Mouse (Mus musculus): ENCODE data around the gene Ddx25. TPM values are rescaled to one million over a fixed set of nuclear protein-coding genes. Genes with fewer than 3 reads are reported as not detected.

The Ddx25 gene
- polyA plus RNA-seq (2017; shearing (Covaris generic)), result 0.09 TPM

GRCm38 (mm10) chr9:35558257-35559008 is at the start of gene Ddx25, which contains the start of gene Pus3:
TSS of gene Ddx25 (minus strand) at chr9:35558528.
TSS of gene Pus3 (plus strand) at chr9:35558595.

GRCm38 (mm10) chr9:35569571-35570534 is 11.5 kb upstream of the Ddx25 start, which contains the start of the genes Pate2 and Hyls1:
TSS of gene Pate2 (plus strand) at chr9:35570284.
TSS of gene Hyls1 (minus strand) at chr9:35570398.

GRCm38 (mm10) chr9:35518169-35518568 is 40.2 kb downstream of the Ddx25 start, which contains the start of gene Gm1113:
TSS of gene Gm1113 (minus strand) at chr9:35518269.

Other genes starting within 250 kb of the Ddx25 start
- 4.3 TPM for gene Cdon, start 137.4 kb downstream of the Ddx25 start, polyA plus RNA-seq (2017; shearing (Covaris generic))
- gene Gm1113, start 40.3 kb downstream of the Ddx25 start, polyA plus RNA-seq (2017; shearing (Covaris generic)), result not detected
- 37.6 TPM for gene Pus3, start 67 bp upstream of the Ddx25 start, polyA plus RNA-seq (2017; shearing (Covaris generic))
- gene Pate2, start 11.8 kb upstream of the Ddx25 start, polyA plus RNA-seq (2017; shearing (Covaris generic)), result 0.65 TPM
- gene Hyls1, start 11.9 kb upstream of the Ddx25 start, polyA plus RNA-seq (2017; shearing (Covaris generic)), result 12.3 TPM
- gene Pate4, start 53.4 kb upstream of the Ddx25 start, polyA plus RNA-seq (2017; shearing (Covaris generic)), result not detected
- gene Pate3, start 89.7 kb upstream of the Ddx25 start, polyA plus RNA-seq (2017; shearing (Covaris generic)), result not detected
- gene Pate1, start 128.9 kb upstream of the Ddx25 start, polyA plus RNA-seq (2017; shearing (Covaris generic)), result not detected
- gene Gm17677, start 182.5 kb upstream of the Ddx25 start, polyA plus RNA-seq (2017; shearing (Covaris generic)), result not detected
- gene Gm17727, start 219.6 kb upstream of the Ddx25 start, polyA plus RNA-seq (2017; shearing (Covaris generic)), result not detected
- not detected for gene Gm27235, start 231.6 kb upstream of the Ddx25 start, polyA plus RNA-seq (2017; shearing (Covaris generic))
- gene D730048I06Rik, start 231.6 kb upstream of the Ddx25 start, polyA plus RNA-seq (2017; shearing (Covaris generic)), result not detected

Measured in inflammation-experienced regulatory T-cells, adult 16 weeks (primary cell).